Mouse (Mus musculus): ENCODE data around the gene Tm6sf1. TPM values are rescaled to one million over a fixed set of nuclear protein-coding genes. Genes with fewer than 3 reads are reported as not detected.

Tm6sf1 gene
- polyA plus RNA-seq, 1 experiment = 229 TPM

- H3K4me3 ChIP-seq (ENCODE audit: control insufficient read depth, insufficient read depth, low read length) = no peak overlapping the region
- H3K4me1 ChIP-seq (replicated peaks; ENCODE audit: control insufficient read depth, insufficient read depth, low read length) = no peaks in the 10 kb centered on the region
- no peak overlapping the region for H3K27ac ChIP-seq (ENCODE audit: control insufficient read depth, insufficient read depth, low read length)
- DNase-seq = no peak
- no peaks in the 10 kb centered on the region for H3K27me3 ChIP-seq (ENCODE audit: control insufficient read depth, insufficient read depth, low read length)
- 98% methylated on average over 7 of the region's 7 CpGs for WGBS
- H3K36me3 ChIP-seq (ENCODE audit: control insufficient read depth, insufficient read depth, low read length) = no peaks in the 10 kb centered on the region
- TF ChIP-seq CTCF (IDR thresholded peaks at IDR 0.05; ENCODE audit: borderline replicate concordance, control insufficient read depth, extremely low read depth, insufficient read depth, low read length, poor library complexity) (no peak), POLR2A (IDR thresholded peaks at IDR 0.05; ENCODE audit: control insufficient read depth, extremely low read depth, insufficient read depth, low read length, poor library complexity) (no peak)
Measured at GRCm38 (mm10) chr7:81842141-81842540, 16.7 kb upstream of the Tm6sf1 start.

- no peak overlapping the region for H3K4me3 ChIP-seq (ENCODE audit: control insufficient read depth, insufficient read depth, low read length)
- WGBS = 46% methylated on average over 1 of the region's 1 CpGs
- no peak for TF ChIP-seq POLR2A (IDR thresholded peaks at IDR 0.05; ENCODE audit: control insufficient read depth, extremely low read depth, insufficient read depth, low read length, poor library complexity)
- no peak for TF ChIP-seq CTCF (IDR thresholded peaks at IDR 0.05; ENCODE audit: borderline replicate concordance, control insufficient read depth, extremely low read depth, insufficient read depth, low read length, poor library complexity)
Measured at GRCm38 (mm10) chr7:81842998-81843397, 15.8 kb upstream of the Tm6sf1 start.

GRCm38 (mm10) chr7:81843903-81844302 lies 14.9 kb upstream of the Tm6sf1 start:
- no peaks in the 10 kb centered on the region for H3K4me1 ChIP-seq (replicated peaks; ENCODE audit: control insufficient read depth, insufficient read depth, low read length)
- TF ChIP-seq CTCF (IDR thresholded peaks at IDR 0.05; ENCODE audit: borderline replicate concordance, control insufficient read depth, extremely low read depth, insufficient read depth, low read length, poor library complexity) (no peak), POLR2A (IDR thresholded peaks at IDR 0.05; ENCODE audit: control insufficient read depth, extremely low read depth, insufficient read depth, low read length, poor library complexity) (no peak)
- DNase-seq = no peak
- no peaks in the 10 kb centered on the region for H3K27me3 ChIP-seq (ENCODE audit: control insufficient read depth, insufficient read depth, low read length)
- WGBS = 95% methylated on average over 8 of the region's 8 CpGs
- H3K36me3 ChIP-seq (ENCODE audit: control insufficient read depth, insufficient read depth, low read length) = no peaks in the 10 kb centered on the region
- H3K4me3 ChIP-seq (ENCODE audit: control insufficient read depth, insufficient read depth, low read length) = no peak overlapping the region
- no peak overlapping the region for H3K27ac ChIP-seq (ENCODE audit: control insufficient read depth, insufficient read depth, low read length)

More at GRCm38 (mm10) chr7:81842998-81843397, 15.8 kb upstream of the Tm6sf1 start:
- no peaks in the 10 kb centered on the region for H3K36me3 ChIP-seq (ENCODE audit: control insufficient read depth, insufficient read depth, low read length)
- DNase-seq = no peak
- no peaks in the 10 kb centered on the region for H3K27me3 ChIP-seq (ENCODE audit: control insufficient read depth, insufficient read depth, low read length)
- H3K27ac ChIP-seq (ENCODE audit: control insufficient read depth, insufficient read depth, low read length) = no peak overlapping the region
- H3K4me1 ChIP-seq (replicated peaks; ENCODE audit: control insufficient read depth, insufficient read depth, low read length) = no peaks in the 10 kb centered on the region

GRCm38 (mm10) chr7:81844801-81845200 lies 14.0 kb upstream of the Tm6sf1 start:
- TF ChIP-seq POLR2A (IDR thresholded peaks at IDR 0.05; ENCODE audit: control insufficient read depth, extremely low read depth, insufficient read depth, low read length, poor library complexity) (no peak), CTCF (IDR thresholded peaks at IDR 0.05; ENCODE audit: borderline replicate concordance, control insufficient read depth, extremely low read depth, insufficient read depth, low read length, poor library complexity) (no peak)
- DNase-seq = no peak
- no peaks in the 10 kb centered on the region for H3K27me3 ChIP-seq (ENCODE audit: control insufficient read depth, insufficient read depth, low read length)
- no peak overlapping the region for H3K4me3 ChIP-seq (ENCODE audit: control insufficient read depth, insufficient read depth, low read length)
- 96% methylated on average over 11 of the region's 11 CpGs for WGBS
- no peak overlapping the region for H3K27ac ChIP-seq (ENCODE audit: control insufficient read depth, insufficient read depth, low read length)
- no peaks in the 10 kb centered on the region for H3K4me1 ChIP-seq (replicated peaks; ENCODE audit: control insufficient read depth, insufficient read depth, low read length)
- no peaks in the 10 kb centered on the region for H3K36me3 ChIP-seq (ENCODE audit: control insufficient read depth, insufficient read depth, low read length)

- Histone ChIP-seq H3K4me1 (replicated peaks; ENCODE audit: control insufficient read depth, insufficient read depth, low read length) (no peaks in the 10 kb centered on the region), H3K36me3 (ENCODE audit: control insufficient read depth, insufficient read depth, low read length) (no peaks in the 10 kb centered on the region), H3K4me3 (ENCODE audit: control insufficient read depth, insufficient read depth, low read length) (no peak overlapping the region), H3K27ac (ENCODE audit: control insufficient read depth, insufficient read depth, low read length) (no peak overlapping the region), H3K27me3 (ENCODE audit: control insufficient read depth, insufficient read depth, low read length) (no peaks in the 10 kb centered on the region)
- DNase-seq = no peak
- TF ChIP-seq CTCF (IDR thresholded peaks at IDR 0.05; ENCODE audit: borderline replicate concordance, control insufficient read depth, extremely low read depth, insufficient read depth, low read length, poor library complexity) (no peak), POLR2A (IDR thresholded peaks at IDR 0.05; ENCODE audit: control insufficient read depth, extremely low read depth, insufficient read depth, low read length, poor library complexity) (no peak)
- 95% methylated on average over 3 of the region's 3 CpGs for WGBS
Measured at GRCm38 (mm10) chr7:81845313-81845712, 13.5 kb upstream of the Tm6sf1 start.

GRCm38 (mm10) chr7:81846008-81846407 lies 12.8 kb upstream of the Tm6sf1 start:
- TF ChIP-seq POLR2A (IDR thresholded peaks at IDR 0.05; ENCODE audit: control insufficient read depth, extremely low read depth, insufficient read depth, low read length, poor library complexity) (no peak), CTCF (IDR thresholded peaks at IDR 0.05; ENCODE audit: borderline replicate concordance, control insufficient read depth, extremely low read depth, insufficient read depth, low read length, poor library complexity) (no peak)
- H3K36me3 ChIP-seq (ENCODE audit: control insufficient read depth, insufficient read depth, low read length) = no peaks in the 10 kb centered on the region
- no peak for DNase-seq
- no peaks in the 10 kb centered on the region for H3K4me1 ChIP-seq (replicated peaks; ENCODE audit: control insufficient read depth, insufficient read depth, low read length)
- H3K27me3 ChIP-seq (ENCODE audit: control insufficient read depth, insufficient read depth, low read length) = no peaks in the 10 kb centered on the region
- no peak overlapping the region for H3K27ac ChIP-seq (ENCODE audit: control insufficient read depth, insufficient read depth, low read length)
- 95% methylated on average over 8 of the region's 8 CpGs for WGBS
- H3K4me3 ChIP-seq (ENCODE audit: control insufficient read depth, insufficient read depth, low read length) = no peak overlapping the region

- H3K4me1 ChIP-seq (replicated peaks; ENCODE audit: control insufficient read depth, insufficient read depth, low read length) = no peaks in the 10 kb centered on the region
- DNase-seq = no peak
- H3K36me3 ChIP-seq (ENCODE audit: control insufficient read depth, insufficient read depth, low read length) = no peaks in the 10 kb centered on the region
- H3K4me3 ChIP-seq (ENCODE audit: control insufficient read depth, insufficient read depth, low read length) = no peak overlapping the region
- H3K27ac ChIP-seq (ENCODE audit: control insufficient read depth, insufficient read depth, low read length) = no peak overlapping the region
- 81% methylated on average over 8 of the region's 8 CpGs for WGBS
- TF ChIP-seq POLR2A (IDR thresholded peaks at IDR 0.05; ENCODE audit: control insufficient read depth, extremely low read depth, insufficient read depth, low read length, poor library complexity) (no peak), CTCF (IDR thresholded peaks at IDR 0.05; ENCODE audit: borderline replicate concordance, control insufficient read depth, extremely low read depth, insufficient read depth, low read length, poor library complexity) (no peak)
- H3K27me3 ChIP-seq (ENCODE audit: control insufficient read depth, insufficient read depth, low read length) = no peaks in the 10 kb centered on the region
Measured at GRCm38 (mm10) chr7:81847010-81847409, 11.8 kb upstream of the Tm6sf1 start.

Data from thymus, adult 2 months (tissue).